Mouse (Mus musculus) midbrain, embryonic 15.5 days (tissue): ENCODE measurements around the gene Greb1. TPM values are rescaled to one million over a fixed set of nuclear protein-coding genes. Genes with fewer than 3 reads are reported as not detected.
A peak's percentile ranks its signal among the peaks of the same experiment; 100 is the strongest.

Source experiments
- ATAC-seq: fragments of 200-750 bp; cut with Nextera tagmentation; replicated peaks from 2 replicates; pipeline ENCODE4 v1.8.0; 2017; ENCODE audit warnings: moderate TSS enrichment
- H3K27ac ChIP-seq: fragments of 300-500 bp; sonication (generic); 2 replicates; pipeline ENCODE4 v1.5.1; 2015; ENCODE audit warnings: mild to moderate bottlenecking, inconsistent platforms
- H3K27me3 ChIP-seq: fragments of 300-500 bp; sonication (generic); replicated peaks from 2 replicates; pipeline ENCODE4 v1.6.1; 2015; ENCODE audit warnings: inconsistent platforms
- H3K36me3 ChIP-seq: fragments of 300-500 bp; sonication (generic); replicated peaks from 2 replicates; pipeline ENCODE4 v1.6.1; 2015; ENCODE audit warnings: inconsistent platforms
- H3K4me1 ChIP-seq: fragments of 300-500 bp; sonication (generic); 2 replicates; pipeline ENCODE4 v1.6.1; 2015; ENCODE audit warnings: inconsistent platforms
- H3K4me2 ChIP-seq: fragments of 300-500 bp; sonication (generic); 2 replicates; pipeline ENCODE4 v1.6.1; 2015; ENCODE audit warnings: inconsistent platforms, mild to moderate bottlenecking, moderate library complexity
- H3K4me3 ChIP-seq: fragments of 300-500 bp; sonication (generic); 2 replicates; pipeline ENCODE4 v1.5.1; 2015; ENCODE audit warnings: mild to moderate bottlenecking, inconsistent platforms
- H3K9ac ChIP-seq: fragments of 300-500 bp; sonication (generic); 2 replicates; pipeline ENCODE4 v1.6.1; 2015; ENCODE audit warnings: mild to moderate bottlenecking, inconsistent platforms
- H3K9me3 ChIP-seq: fragments of 300-500 bp; sonication (generic); 2 replicates; pipeline ENCODE4 v1.6.1; 2016; ENCODE audit warnings: inconsistent platforms
- WGBS: fragments of 180-500 bp; shearing (Covaris S2); methylation state at CpG from one replicate; pipeline ENCODE4 v1.1.7; 2015; ENCODE audit warnings: mixed read lengths; 5-methylcytosine and 5-hydroxymethylcytosine counted together
- polyA plus RNA-seq: library from polyadenylated mRNA; unstranded; fragments of >200 nt; fragmentation: Nextera tagmentation; extraction: Ambion mirVana; gene quantifications from 2 replicates; pipeline ENCODE4 v1.2.1, GENCODE M21; 2015

The Greb1 gene
- polyA plus RNA-seq, 1 experiment from 2014 or later: 1.4 TPM

GRCm38 (mm10) chr12:16800959-16801315, 251 bp upstream of the Greb1 start:
- Histone ChIP-seq H3K36me3 (no peaks in the 10 kb centered on the region), H3K4me1 (peaks cover 8% of the 10 kb centered on the region), H3K4me2 (peak overlapping the region; percentile 92), H3K27me3 (0 out of 2 replicates have a peak, but pooled peaks cover 3% of the 10 kb centered on the region), H3K9me3 (no peaks in the 10 kb centered on the region), H3K9ac (peak overlapping the region; percentile 61), H3K27ac (no peak overlapping the region), H3K4me3 (peak overlapping the region; percentile 46)
- peak; percentile 46 for ATAC-seq
- WGBS: 1% methylated on average over 12 of the region's 12 CpGs

- Histone ChIP-seq H3K4me3 (peak overlapping the region; percentile 46), H3K36me3 (no peaks in the 10 kb centered on the region), H3K27ac (no peak overlapping the region), H3K9me3 (no peaks in the 10 kb centered on the region), H3K27me3 (0 out of 2 replicates have a peak, but pooled peaks cover 3% of the 10 kb centered on the region), H3K9ac (no peak overlapping the region), H3K4me2 (peak overlapping the region; percentile 92), H3K4me1 (peaks cover 8% of the 10 kb centered on the region)
- 2% methylated on average over 6 of the region's 6 CpGs for WGBS
- ATAC-seq: peak; percentile 18
Observed at GRCm38 (mm10) chr12:16799928-16800258, 793 bp downstream of the Greb1 start.

- H3K36me3 ChIP-seq: no peaks in the 10 kb centered on the region
- no peak overlapping the region for H3K27ac ChIP-seq
- peaks cover 8% of the 10 kb centered on the region for H3K4me1 ChIP-seq
- 0 out of 2 replicates have a peak, but pooled peaks cover 3% of the 10 kb centered on the region for H3K27me3 ChIP-seq
- no peaks in the 10 kb centered on the region for H3K9me3 ChIP-seq
- WGBS: 34% methylated on average over 3 of the region's 3 CpGs
- no peak for ATAC-seq
- no peak overlapping the region for H3K4me2 ChIP-seq
- no peak overlapping the region for H3K4me3 ChIP-seq
- H3K9ac ChIP-seq: no peak overlapping the region
Observed at GRCm38 (mm10) chr12:16798894-16799293, 1.8 kb downstream of the Greb1 start.

- no peak for ATAC-seq
Observed at GRCm38 (mm10) chr12:16795781-16796180, 4.9 kb downstream of the Greb1 start.

GRCm38 (mm10) chr12:16793371-16793770, 7.3 kb downstream of the Greb1 start:
- 77% methylated on average over 4 of the region's 4 CpGs for WGBS
- no peak for ATAC-seq

More at GRCm38 (mm10) chr12:16795781-16796180, 4.9 kb downstream of the Greb1 start:
- no peak overlapping the region for H3K9ac ChIP-seq
- no peak overlapping the region for H3K27ac ChIP-seq
- H3K36me3 ChIP-seq: no peaks in the 10 kb centered on the region
- no peak overlapping the region for H3K4me2 ChIP-seq
- 80% methylated on average over 3 of the region's 3 CpGs for WGBS
- H3K27me3 ChIP-seq: no peaks in the 10 kb centered on the region
- H3K9me3 ChIP-seq: no peaks in the 10 kb centered on the region
- peaks cover 8% of the 10 kb centered on the region for H3K4me1 ChIP-seq
- H3K4me3 ChIP-seq: no peak overlapping the region

GRCm38 (mm10) chr12:16790456-16790855, 10.2 kb downstream of the Greb1 start:
- 46% methylated on average over 4 of the region's 4 CpGs for WGBS
- no peaks in the 10 kb centered on the region for H3K4me1 ChIP-seq
- H3K9ac ChIP-seq: no peak overlapping the region
- no peak overlapping the region for H3K4me3 ChIP-seq
- no peaks in the 10 kb centered on the region for H3K9me3 ChIP-seq
- no peaks in the 10 kb centered on the region for H3K36me3 ChIP-seq
- H3K27me3 ChIP-seq: no peaks in the 10 kb centered on the region
- no peak overlapping the region for H3K27ac ChIP-seq
- H3K4me2 ChIP-seq: no peak overlapping the region
- no peak for ATAC-seq

More at GRCm38 (mm10) chr12:16793371-16793770, 7.3 kb downstream of the Greb1 start:
- Histone ChIP-seq H3K4me3 (no peak overlapping the region), H3K27ac (no peak overlapping the region), H3K9me3 (no peaks in the 10 kb centered on the region), H3K4me1 (no peaks in the 10 kb centered on the region), H3K36me3 (no peaks in the 10 kb centered on the region), H3K4me2 (no peak overlapping the region), H3K27me3 (no peaks in the 10 kb centered on the region), H3K9ac (no peak overlapping the region)

- Histone ChIP-seq H3K9ac (no peak overlapping the region), H3K4me2 (no peak overlapping the region), H3K27me3 (no peaks in the 10 kb centered on the region), H3K9me3 (no peaks in the 10 kb centered on the region), H3K4me1 (no peaks in the 10 kb centered on the region), H3K36me3 (no peaks in the 10 kb centered on the region), H3K27ac (no peak overlapping the region), H3K4me3 (no peak overlapping the region)
- no peak for ATAC-seq
- WGBS: 4% methylated on average over 4 of the region's 4 CpGs
Observed at GRCm38 (mm10) chr12:16789756-16790155, 10.9 kb downstream of the Greb1 start.

GRCm38 (mm10) chr12:16789199-16789598, 11.5 kb downstream of the Greb1 start:
- Histone ChIP-seq H3K4me3 (no peak overlapping the region), H3K9ac (no peak overlapping the region), H3K9me3 (no peaks in the 10 kb centered on the region), H3K27ac (no peak overlapping the region), H3K4me1 (no peaks in the 10 kb centered on the region), H3K36me3 (no peaks in the 10 kb centered on the region), H3K27me3 (no peaks in the 10 kb centered on the region), H3K4me2 (no peak overlapping the region)
- ATAC-seq: no peak
- WGBS: 13% methylated on average over 1 of the region's 1 CpGs

- Histone ChIP-seq H3K36me3 (no peaks in the 10 kb centered on the region), H3K9ac (no peak overlapping the region), H3K4me1 (no peaks in the 10 kb centered on the region), H3K27ac (no peak overlapping the region), H3K9me3 (no peaks in the 10 kb centered on the region), H3K27me3 (no peaks in the 10 kb centered on the region), H3K4me2 (no peak overlapping the region), H3K4me3 (no peak overlapping the region)
- ATAC-seq: no peak
- WGBS: 41% methylated on average over 2 of the region's 2 CpGs
Observed at GRCm38 (mm10) chr12:16788600-16788999, 12.1 kb downstream of the Greb1 start.

GRCm38 (mm10) chr12:16781034-16781746, 19.5 kb downstream of the Greb1 start:
- H3K4me1 ChIP-seq: no peaks in the 10 kb centered on the region
- H3K4me3 ChIP-seq: no peak overlapping the region
- H3K4me2 ChIP-seq: no peak overlapping the region
- H3K27ac ChIP-seq: no peak overlapping the region
- ATAC-seq: no peak
- H3K9ac ChIP-seq: no peak overlapping the region
- H3K9me3 ChIP-seq: no peaks in the 10 kb centered on the region
- 87% methylated on average over 14 of the region's 14 CpGs for WGBS
- H3K36me3 ChIP-seq: no peaks in the 10 kb centered on the region
- no peaks in the 10 kb centered on the region for H3K27me3 ChIP-seq

GRCm38 (mm10) chr12:16780320-16780719, 20.4 kb downstream of the Greb1 start:
- no peak for ATAC-seq
- WGBS: 72% methylated on average over 3 of the region's 3 CpGs
- H3K4me3 ChIP-seq: no peak overlapping the region
- H3K27me3 ChIP-seq: no peaks in the 10 kb centered on the region
- no peak overlapping the region for H3K9ac ChIP-seq
- H3K4me2 ChIP-seq: no peak overlapping the region
- no peak overlapping the region for H3K27ac ChIP-seq
- H3K36me3 ChIP-seq: no peaks in the 10 kb centered on the region
- H3K4me1 ChIP-seq: no peaks in the 10 kb centered on the region
- no peaks in the 10 kb centered on the region for H3K9me3 ChIP-seq

- Histone ChIP-seq H3K27me3 (no peaks in the 10 kb centered on the region), H3K9me3 (no peaks in the 10 kb centered on the region), H3K27ac (no peak overlapping the region), H3K4me3 (no peak overlapping the region), H3K9ac (no peak overlapping the region), H3K4me2 (no peak overlapping the region), H3K36me3 (no peaks in the 10 kb centered on the region), H3K4me1 (no peaks in the 10 kb centered on the region)
- ATAC-seq: no peak
- WGBS: 72% methylated on average over 2 of the region's 2 CpGs
Observed at GRCm38 (mm10) chr12:16779165-16779564, 21.5 kb downstream of the Greb1 start.

GRCm38 (mm10) chr12:16778523-16778922, 22.2 kb downstream of the Greb1 start:
- Histone ChIP-seq H3K36me3 (no peaks in the 10 kb centered on the region), H3K4me2 (no peak overlapping the region), H3K4me3 (no peak overlapping the region), H3K27ac (no peak overlapping the region), H3K27me3 (no peaks in the 10 kb centered on the region), H3K9ac (no peak overlapping the region), H3K9me3 (no peaks in the 10 kb centered on the region), H3K4me1 (no peaks in the 10 kb centered on the region)
- 75% methylated on average over 5 of the region's 5 CpGs for WGBS
- no peak for ATAC-seq
